Mouse (Mus musculus) ES-Bruce4 (cell line): Measurements from ENCODE around the gene Fam19a5.

Source experiments
- CTCF ChIP-seq: IDR thresholded peaks from one replicate; pipeline ENCODE4 v1.8.1; 2011; ENCODE audit warnings: low read depth, low read length
- EP300 ChIP-seq: IDR thresholded peaks from 2 replicates; pipeline ENCODE4 v1.6.1; 2011; ENCODE audit warnings: low read depth, low read length; ENCODE audit not compliant: insufficient read depth
- POLR2A ChIP-seq: IDR thresholded peaks from one replicate; pipeline ENCODE4 v1.8.1; 2011; ENCODE audit warnings: low read length; ENCODE audit not compliant: insufficient read depth

DNA sequence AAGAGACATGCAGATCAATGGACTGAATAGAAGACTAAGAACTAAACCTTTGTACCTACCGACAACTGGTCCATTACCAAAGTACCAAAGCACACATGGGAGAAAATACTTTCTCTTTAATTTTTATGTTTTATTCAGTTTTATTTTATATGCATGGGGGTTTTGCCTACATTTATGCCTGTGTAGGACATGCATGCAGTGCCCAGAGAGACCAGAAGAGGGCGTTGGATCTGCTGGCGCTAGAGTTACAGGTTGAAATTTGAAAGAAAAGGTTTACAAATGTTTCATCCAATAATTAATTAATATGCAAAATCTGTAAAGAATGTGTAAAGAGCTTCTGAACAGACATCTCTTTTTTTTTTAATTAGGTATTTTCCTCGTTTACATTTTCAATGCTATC lies 229.9 kb downstream of the Fam19a5 start:
- TF ChIP-seq CTCF, result peak; percentile 36
- TF ChIP-seq EP300, result no peak
- no peak for TF ChIP-seq POLR2A
